Mouse (Mus musculus) forebrain, embryonic 14.5 days (tissue): ENCODE measurements around the gene Zc3h7a. TPM values are rescaled to one million over a fixed set of nuclear protein-coding genes. Genes with fewer than 3 reads are reported as not detected.
A peak's percentile ranks its signal among the peaks of the same experiment; 100 is the strongest.

Experiments
- ATAC-seq: fragments of 200-750 bp; cut with Nextera tagmentation; 2 replicates; pipeline ENCODE4 v1.8.0; 2017; ENCODE audit warnings: mild to moderate bottlenecking, moderate library complexity
- DNase-seq: peaks from one replicate; pipeline ENCODE4 v3.0.0-alpha.2; 2015; ENCODE audit warnings: low spot score
- H3K27ac ChIP-seq: fragments of 300-500 bp; sonication (generic); 2 replicates; pipeline ENCODE4 v1.5.1; 2014; ENCODE audit warnings: low read depth, mild to moderate bottlenecking, control low read depth, low read length, moderate library complexity
- H3K27me3 ChIP-seq: fragments of 300-500 bp; sonication (generic); replicated peaks from 2 replicates; pipeline ENCODE4 v1.6.1; 2014; ENCODE audit warnings: low read length, control low read depth, mixed read lengths; ENCODE audit not compliant: control insufficient read depth, insufficient read depth
- H3K36me3 ChIP-seq: fragments of 300-500 bp; sonication (generic); 2 replicates; pipeline ENCODE4 v1.6.1; 2014; ENCODE audit warnings: low read length, control low read depth; ENCODE audit not compliant: control insufficient read depth, insufficient read depth
- H3K4me1 ChIP-seq: fragments of 300-500 bp; sonication (generic); 2 replicates; pipeline ENCODE4 v1.6.1; 2014; ENCODE audit warnings: antibody characterized with exemption, low read length, control low read depth; ENCODE audit not compliant: control insufficient read depth, insufficient read depth
- H3K4me2 ChIP-seq: fragments of 300-500 bp; sonication (generic); 2 replicates; pipeline ENCODE4 v1.6.1; 2014; ENCODE audit warnings: mild to moderate bottlenecking, control low read depth, low read length
- H3K4me3 ChIP-seq: fragments of 300-500 bp; sonication (generic); 2 replicates; pipeline ENCODE4 v1.5.1; 2014; ENCODE audit warnings: low read depth, low read length, control low read depth
- H3K9ac ChIP-seq: fragments of 300-500 bp; sonication (generic); 2 replicates; pipeline ENCODE4 v1.6.1; 2014; ENCODE audit warnings: mild to moderate bottlenecking, low read length, control low read depth, moderate library complexity
- H3K9me3 ChIP-seq: fragments of 300-500 bp; sonication (generic); replicated peaks from 2 replicates; pipeline ENCODE4 v1.6.1; 2016; ENCODE audit warnings: low read length, control low read depth, mixed read lengths; ENCODE audit not compliant: control insufficient read depth
- WGBS: fragments of 180-500 bp; shearing (Covaris S2); extraction: QIAGEN DNeasy Blood & Tissue Kit; methylation state at CpG from one replicate; pipeline ENCODE4 v1.1.7; 2014; 5-methylcytosine and 5-hydroxymethylcytosine counted together
- polyA plus RNA-seq: library from polyadenylated mRNA; unstranded; fragments of >200 nt; fragmentation: Nextera tagmentation; extraction: Ambion mirVana; gene quantifications from 2 replicates; pipeline ENCODE4 v1.2.1, GENCODE M21; 2014

Gene Zc3h7a
- 58.0 and 71.8 TPM in 2 replicates for polyA plus RNA-seq

- peak within 1 kb of the TSS; percentile 75 for H3K27ac ChIP-seq
- peak within 1 kb of the TSS; percentile 81 for H3K9ac ChIP-seq
- WGBS: under 1% methylated on average over 55 of the region's 57 CpGs
- ATAC-seq: peak; percentile 94
- H3K9me3 ChIP-seq: no peaks in the 10 kb centered on the region
- peaks cover 8% of the 10 kb centered on the region; the same call in 1 of the 2 replicates for H3K4me1 ChIP-seq
- H3K4me3 ChIP-seq: peak within 1 kb of the TSS; percentile 87
- peak; percentile 90 for DNase-seq
- no peaks in the 10 kb centered on the region for H3K27me3 ChIP-seq
- peak within 1 kb of the TSS; percentile 59 for H3K4me2 ChIP-seq
- H3K36me3 ChIP-seq: no peaks in the 10 kb centered on the region
These were observed at the start of gene Zc3h7a for GRCm38 (mm10) chr16:11176208-11176883. Gene Zc3h7a (minus strand): TSS chr16:11176393.

- H3K27ac ChIP-seq: no peak overlapping the region
- ATAC-seq (no peak), DNase-seq (no peak)
- WGBS: 84% methylated on average over 3 of the region's 3 CpGs
- H3K4me1 ChIP-seq: no peaks in the 10 kb centered on the region
- no peak overlapping the region for H3K4me2 ChIP-seq
- no peak overlapping the region for H3K4me3 ChIP-seq
- peaks cover 67% of the 10 kb centered on the region for H3K36me3 ChIP-seq
- H3K9ac ChIP-seq: no peak overlapping the region
- no peaks in the 10 kb centered on the region for H3K9me3 ChIP-seq
- no peaks in the 10 kb centered on the region for H3K27me3 ChIP-seq
These were observed 41.6 kb upstream of the Zc3h7a start for GRCm38 (mm10) chr16:11217801-11218200.

GRCm38 (mm10) chr16:11203600-11204390, 27.6 kb upstream of the Zc3h7a start:
- WGBS: 9% methylated on average over 24 of the region's 24 CpGs
- H3K9ac ChIP-seq: peak overlapping the region; percentile 89
- H3K36me3 ChIP-seq: peaks cover 38% of the 10 kb centered on the region
- ATAC-seq (peak; percentile 51), DNase-seq (no peak)
- H3K9me3 ChIP-seq: no peaks in the 10 kb centered on the region
- H3K27ac ChIP-seq: peak overlapping the region; percentile 65
- peaks cover 16% of the 10 kb centered on the region for H3K4me1 ChIP-seq
- peak overlapping the region; percentile 97 for H3K4me2 ChIP-seq
- no peaks in the 10 kb centered on the region for H3K27me3 ChIP-seq
- H3K4me3 ChIP-seq: peak overlapping the region; percentile 89

- ATAC-seq: peak; percentile 99
- WGBS: under 1% methylated on average over 68 of the region's 68 CpGs
- Histone ChIP-seq H3K27me3 (no peaks in the 10 kb centered on the region), H3K4me3 (peak within 1 kb of the TSS; percentile 89), H3K9ac (peak within 1 kb of the TSS; percentile 89), H3K27ac (peak within 1 kb of the TSS; percentile 65), H3K36me3 (peaks cover 40% of the 10 kb centered on the region), H3K4me1 (peaks cover 16% of the 10 kb centered on the region), H3K4me2 (peak within 1 kb of the TSS; percentile 97), H3K9me3 (no peaks in the 10 kb centered on the region)
- peak; percentile 98 for DNase-seq
These were observed 26.7 kb upstream of the Zc3h7a start, which contains the start of gene Rsl1d1 for GRCm38 (mm10) chr16:11202571-11203554. Gene Rsl1d1 (minus strand): TSS chr16:11203331.

- Histone ChIP-seq H3K27ac (no peak overlapping the region), H3K27me3 (no peaks in the 10 kb centered on the region), H3K4me1 (peaks cover 16% of the 10 kb centered on the region), H3K4me3 (peak overlapping the region; percentile 89), H3K9me3 (no peaks in the 10 kb centered on the region), H3K36me3 (peaks cover 46% of the 10 kb centered on the region), H3K4me2 (peak overlapping the region; percentile 97), H3K9ac (peak overlapping the region; percentile 89)
- WGBS: 70% methylated on average over 6 of the region's 6 CpGs
- DNase-seq (no peak), ATAC-seq (no peak)
These were observed 25.7 kb upstream of the Zc3h7a start for GRCm38 (mm10) chr16:11201740-11202394.

- Histone ChIP-seq H3K27me3 (no peaks in the 10 kb centered on the region), H3K4me1 (peaks cover 16% of the 10 kb centered on the region), H3K9me3 (no peaks in the 10 kb centered on the region), H3K9ac (no peak overlapping the region), H3K27ac (no peak overlapping the region), H3K4me2 (no peak overlapping the region), H3K4me3 (no peak overlapping the region), H3K36me3 (peaks cover 61% of the 10 kb centered on the region)
- no peak for DNase-seq
- 87% methylated on average over 3 of the region's 3 CpGs for WGBS
- no peak for ATAC-seq
These were observed 24.1 kb upstream of the Zc3h7a start for GRCm38 (mm10) chr16:11200247-11200646.

GRCm38 (mm10) chr16:11198467-11198866, 22.3 kb upstream of the Zc3h7a start:
- H3K27ac ChIP-seq: no peak overlapping the region
- H3K4me1 ChIP-seq: peaks cover 4% of the 10 kb centered on the region; the same call in 1 of the 2 replicates
- no peaks in the 10 kb centered on the region for H3K27me3 ChIP-seq
- no peak overlapping the region for H3K4me2 ChIP-seq
- peaks cover 79% of the 10 kb centered on the region for H3K36me3 ChIP-seq
- 78% methylated on average over 2 of the region's 2 CpGs for WGBS
- H3K4me3 ChIP-seq: no peak overlapping the region
- DNase-seq: no peak
- ATAC-seq: no peak
- H3K9ac ChIP-seq: no peak overlapping the region
- no peaks in the 10 kb centered on the region for H3K9me3 ChIP-seq

GRCm38 (mm10) chr16:11197052-11197451, 20.9 kb upstream of the Zc3h7a start:
- Histone ChIP-seq H3K4me2 (no peak overlapping the region), H3K36me3 (peaks cover 92% of the 10 kb centered on the region), H3K4me3 (no peak overlapping the region), H3K4me1 (peaks cover 4% of the 10 kb centered on the region; the same call in 1 of the 2 replicates), H3K27me3 (no peaks in the 10 kb centered on the region), H3K9ac (no peak overlapping the region), H3K27ac (no peak overlapping the region), H3K9me3 (no peaks in the 10 kb centered on the region)
- WGBS: 96% methylated on average over 4 of the region's 4 CpGs
- ATAC-seq (no peak), DNase-seq (no peak)
